Mouse (Mus musculus) frontal cortex, postnatal 10 days (tissue): ENCODE measurements around the gene Asap2.

Experiments used
- DNase-seq, 2 experiments: peaks; one replicate each; pipeline ENCODE4 v3.0.0; 2022; ENCODE audit warnings: low spot score in 2 of 2, mixed read lengths in 1 of 2

The Asap2 gene

GRCm38 (mm10) chr12:21166884-21167575 is 176.8 kb downstream of the Asap2 start:
- no peak for DNase-seq

- DNase-seq: no peak
Observed at GRCm38 (mm10) chr12:21167741-21168140, 177.5 kb downstream of the Asap2 start.

- no peak for DNase-seq
Observed at GRCm38 (mm10) chr12:21168149-21168548, 177.9 kb downstream of the Asap2 start.

GRCm38 (mm10) chr12:21171776-21172490 is 181.7 kb downstream of the Asap2 start:
- no peak for DNase-seq

GRCm38 (mm10) chr12:21173847-21174412 is 183.7 kb downstream of the Asap2 start:
- no peak for DNase-seq

- DNase-seq: no peak
Observed at GRCm38 (mm10) chr12:21176399-21176798, 186.1 kb downstream of the Asap2 start.

GRCm38 (mm10) chr12:21177123-21177698 is 187.0 kb downstream of the Asap2 start:
- no peak for DNase-seq

- DNase-seq: no peak
Observed at GRCm38 (mm10) chr12:21180091-21180490, 189.8 kb downstream of the Asap2 start.

GRCm38 (mm10) chr12:21182786-21183185 is 192.5 kb downstream of the Asap2 start:
- no peak for DNase-seq

- no peak for DNase-seq
Observed at GRCm38 (mm10) chr12:21183321-21183720, 193.1 kb downstream of the Asap2 start.

GRCm38 (mm10) chr12:21186145-21186544 is 195.9 kb downstream of the Asap2 start:
- no peak for DNase-seq

- DNase-seq: no peak
Observed at GRCm38 (mm10) chr12:21188880-21189279, 198.6 kb downstream of the Asap2 start.

- no peak for DNase-seq
Observed at GRCm38 (mm10) chr12:21191546-21191945, 201.3 kb downstream of the Asap2 start.

- DNase-seq: no peak
Observed at GRCm38 (mm10) chr12:21195497-21195896, 205.2 kb downstream of the Asap2 start.

- no peak for DNase-seq
Observed at GRCm38 (mm10) chr12:21196420-21196819, 206.2 kb downstream of the Asap2 start.

GRCm38 (mm10) chr12:21200613-21201012 is 210.4 kb downstream of the Asap2 start:
- no peak for DNase-seq

GRCm38 (mm10) chr12:21201485-21202269 is 211.4 kb downstream of the Asap2 start:
- no peak for DNase-seq

- no peak for DNase-seq
Observed at GRCm38 (mm10) chr12:21204701-21205312, 214.5 kb downstream of the Asap2 start.

GRCm38 (mm10) chr12:21205799-21206198 is 215.5 kb downstream of the Asap2 start:
- no peak for DNase-seq

- no peak for DNase-seq
Observed at GRCm38 (mm10) chr12:21207422-21207821, 217.2 kb downstream of the Asap2 start.

- no peak for DNase-seq
Observed at GRCm38 (mm10) chr12:21208172-21208795, 218.0 kb downstream of the Asap2 start.
